Comparison of ENCODE assay signal across 4 mouse cellular contexts in genomic region chr12:24638787-24639186, GRCm38 (mm10). TPM values are rescaled to one million over a fixed set of nuclear protein-coding genes. Genes with fewer than 3 reads are reported as not detected.
"Had no signal": no experiment of that assay in that cellular context is flagged by ENCODE, and none has a peak within 500 bp of the region (broad histone marks: within the 10 kb centered on the region; RNA-seq: fewer than 3 reads in every experiment).

No protein-coding gene starts in this region.

RNA-seq across cellular contexts. Expression of gene Cys1, which starts 42.8 kb away (rescaled TPM):
- total RNA-seq: megakaryocyte progenitor cell, adult 5-6 weeks; megakaryocyte-erythroid progenitor cell, adult 5-6 weeks; monocyte, adult 5-6 weeks had no signal
- polyA plus RNA-seq: macrophage had no signal
